Comparison of ENCODE assay signal across 13 mouse cellular contexts in genomic region chr1:105434631-105435403, GRCm38 (mm10).
A peak's percentile ranks its signal among the peaks of the same experiment; 100 is the strongest.
DNase-seq lines count a peak whose midpoint lies in the region; ATAC-seq lines count a peak whose summit lies in the region.
"Had no signal": no experiment of that assay in that cellular context is flagged by ENCODE, and none has a peak within 500 bp of the region (broad histone marks: within the 10 kb centered on the region; RNA-seq: fewer than 3 reads in every experiment).

No protein-coding gene starts in this region.

- no peak overlapping the region for H3K27ac ChIP-seq in intestine, embryonic 16.5 days (ENCODE audit: low read length)
- no peak overlapping the region for H3K27ac ChIP-seq in intestine, embryonic 15.5 days
- H3K27ac ChIP-seq in hindbrain, embryonic 10.5 days: no peak overlapping the region
- H3K27ac ChIP-seq: macrophage had no signal

- no peaks in the 10 kb centered on the region for H3K9me3 ChIP-seq in intestine, embryonic 16.5 days (ENCODE audit: control insufficient read depth, low read length)
- no peaks in the 10 kb centered on the region for H3K9me3 ChIP-seq in intestine, embryonic 15.5 days
- H3K9me3 ChIP-seq in hindbrain, embryonic 10.5 days: no peaks in the 10 kb centered on the region

- no peaks in the 10 kb centered on the region for H3K27me3 ChIP-seq in intestine, embryonic 16.5 days (replicated peaks; ENCODE audit: control insufficient read depth, insufficient read depth, low read length)
- H3K27me3 ChIP-seq in intestine, embryonic 15.5 days (replicated peaks): no peaks in the 10 kb centered on the region
- no peaks in the 10 kb centered on the region for H3K27me3 ChIP-seq in hindbrain, embryonic 10.5 days (ENCODE audit: insufficient read depth, poor library complexity, severe bottlenecking)

- no peak overlapping the region for H3K4me3 ChIP-seq in intestine, embryonic 16.5 days (ENCODE audit: low read length)
- no peak overlapping the region for H3K4me3 ChIP-seq in intestine, embryonic 15.5 days (replicated peaks)
- H3K4me3 ChIP-seq in hindbrain, embryonic 10.5 days: no peak overlapping the region
- H3K4me3 ChIP-seq: erythroblast, embryonic 14.5 days had no signal

- H3K9ac ChIP-seq in intestine, embryonic 16.5 days (ENCODE audit: low read depth, low read length): no peak overlapping the region
- no peak overlapping the region for H3K9ac ChIP-seq in intestine, embryonic 15.5 days

- H3K36me3 ChIP-seq in intestine, embryonic 16.5 days (ENCODE audit: control insufficient read depth, insufficient read depth, low read length): no peaks in the 10 kb centered on the region
- no peaks in the 10 kb centered on the region for H3K36me3 ChIP-seq in intestine, embryonic 15.5 days
- no peaks in the 10 kb centered on the region for H3K36me3 ChIP-seq in hindbrain, embryonic 10.5 days

- no peak overlapping the region for H3K4me2 ChIP-seq in intestine, embryonic 16.5 days (ENCODE audit: low read depth, low read length)
- H3K4me2 ChIP-seq in intestine, embryonic 15.5 days (replicated peaks): no peak overlapping the region

- DNase-seq in MEL-GATA-1-ER (ENCODE audit: extremely low read depth, low read depth): peak; percentile 29
- DNase-seq in induced T-regulatory cell, adult 2 months (ENCODE audit: low read depth): peak; percentile 43
- DNase-seq in thymus, postnatal 10 days (ENCODE audit: low spot score in 2 of 2): peak; percentile 25 to 33
- DNase-seq in urinary bladder, postnatal 10 days (ENCODE audit: low spot score): no peak
- no peak for DNase-seq in embryo, embryonic 9.5 days (ENCODE audit: extremely low spot score)
- no peak for DNase-seq in hindbrain, embryonic 10.5 days (ENCODE audit: low spot score)
- DNase-seq: embryo, embryonic 11 days; heart, postnatal 36 days; kidney, adult 11 months had no signal

- 69% methylated on average over 8 of the region's 8 CpGs for WGBS in intestine, embryonic 16.5 days
- WGBS in intestine, embryonic 15.5 days: 71% methylated on average over 8 of the region's 8 CpGs
- 80% methylated on average over 8 of the region's 8 CpGs for WGBS in hindbrain, embryonic 10.5 days

- H3K4me1 ChIP-seq in intestine, embryonic 16.5 days (ENCODE audit: control insufficient read depth, insufficient read depth, low read length): 0 out of 2 replicates have a peak, but pooled peaks cover 3% of the 10 kb centered on the region
- H3K4me1 ChIP-seq in intestine, embryonic 15.5 days (replicated peaks): no peaks in the 10 kb centered on the region
- no peaks in the 10 kb centered on the region for H3K4me1 ChIP-seq in hindbrain, embryonic 10.5 days (replicated peaks)

- ATAC-seq in intestine, embryonic 16.5 days: peak; percentile 38; the same call in 1 of the 2 replicates
- ATAC-seq in intestine, embryonic 15.5 days: no peak

Comparison
In these comparisons a context has a peak if more than half of its experiments do, and no peak if none do; other contexts are left out.
1. DNase-seq: peak in MEL-GATA-1-ER (single experiment), induced T-regulatory cell, adult 2 months (single experiment) and thymus, postnatal 10 days (2 of 2); none in urinary bladder, postnatal 10 days (single experiment), embryo, embryonic 9.5 days (single experiment) and hindbrain, embryonic 10.5 days (single experiment).